Mouse (Mus musculus) MEL (cell line): ENCODE data around the gene Dpy19l1. TPM values are rescaled to one million over a fixed set of nuclear protein-coding genes. Genes with fewer than 3 reads are reported as not detected.

Experiments used
- DNase-seq: peaks from one replicate; pipeline ENCODE4 v3.0.0; 2011; ENCODE audit warnings: low read depth, low spot score
- H3K27ac ChIP-seq: 2 replicates; pipeline ENCODE4 v1.5.1; 2012; ENCODE audit warnings: low read depth, mild to moderate bottlenecking, control low read depth, low read length, moderate library complexity; ENCODE audit not compliant: control insufficient read depth
- H3K27me3 ChIP-seq, 2 experiments: fragments of 150-350 bp in 1 of 2; sonication (generic) in 1 of 2; 2 replicates each; pipeline ENCODE4 v1.6.1; 2012; ENCODE audit warnings: low read length in 2 of 2, mild to moderate bottlenecking in 2 of 2, improper control_type of control experiment in 1 of 2, moderate library complexity in 1 of 2; ENCODE audit not compliant: insufficient read depth in 2 of 2, control insufficient read depth in 1 of 2
- H3K36me3 ChIP-seq, 2 experiments: 2 replicates each; pipeline ENCODE4 v1.6.1; 2012 to 2014; ENCODE audit warnings: low read length in 2 of 2, improper control_type of control experiment in 1 of 2, inconsistent platforms in 1 of 2, mild to moderate bottlenecking in 1 of 2; ENCODE audit not compliant: insufficient read depth in 2 of 2, control insufficient read depth in 1 of 2
- H3K4me1 ChIP-seq, 2 experiments: fragments of 150-350 bp in 1 of 2; sonication (generic) in 1 of 2; 2 replicates each; pipeline ENCODE4 v1.6.1; 2012; ENCODE audit warnings: low read length in 2 of 2, improper control_type of control experiment in 1 of 2, mild to moderate bottlenecking in 1 of 2; ENCODE audit not compliant: insufficient read depth in 2 of 2, control insufficient read depth in 1 of 2
- H3K4me3 ChIP-seq, 2 experiments: fragments of 150-350 bp in 1 of 2; sonication (generic) in 1 of 2; 2 replicates each; pipeline ENCODE4 v1.5.1; 2012; ENCODE audit warnings: low read depth in 2 of 2, low read length in 2 of 2, mild to moderate bottlenecking in 2 of 2, moderate library complexity in 2 of 2, control low read depth in 1 of 2, improper control_type of control experiment in 1 of 2; ENCODE audit not compliant: control insufficient read depth in 1 of 2, insufficient read depth in 1 of 2
- H3K79me2 ChIP-seq: 2 replicates; pipeline ENCODE4 v1.6.1; 2012; ENCODE audit warnings: mild to moderate bottlenecking, low read length, moderate library complexity; ENCODE audit not compliant: control insufficient read depth, poor library complexity, insufficient read depth
- H3K9ac ChIP-seq: 2 replicates; pipeline ENCODE4 v1.6.1; 2012; ENCODE audit warnings: low read depth, mild to moderate bottlenecking, control low read depth, low read length, moderate library complexity; ENCODE audit not compliant: control insufficient read depth, poor library complexity, severe bottlenecking
- H3K9me3 ChIP-seq: fragments of 150-350 bp; sonication (generic); replicated peaks from 2 replicates; pipeline ENCODE4 v1.6.1; 2012; ENCODE audit warnings: mild to moderate bottlenecking, low read length, improper control_type of control experiment, moderate library complexity; ENCODE audit not compliant: insufficient read depth
- CHD1 ChIP-seq: IDR thresholded peaks from 2 replicates; pipeline ENCODE4 v1.6.1; 2012; ENCODE audit warnings: low read depth, mild to moderate bottlenecking, inconsistent platforms, low read length, improper control_type of control experiment
- CHD2 ChIP-seq: IDR thresholded peaks from 2 replicates; pipeline ENCODE4 v1.6.1; 2011; ENCODE audit warnings: low read length, improper control_type of control experiment
- CTCF ChIP-seq, 3 experiments: IDR thresholded peaks in 2 of 3; conservative IDR thresholded peaks in 1 of 3; 2 replicates each; pipeline ENCODE4 v1.5.1; 2011 to 2012; ENCODE audit warnings: low read length in 3 of 3, low read depth in 2 of 3, mild to moderate bottlenecking in 2 of 3, improper control_type of control experiment in 1 of 3, inconsistent platforms in 1 of 3, mixed read lengths in 1 of 3, moderate library complexity in 1 of 3; ENCODE audit not compliant: control insufficient read depth in 1 of 3, insufficient read depth in 1 of 3, poor library complexity in 1 of 3, severe bottlenecking in 1 of 3
- ELF1 ChIP-seq: IDR thresholded peaks from 2 replicates; pipeline ENCODE4 v1.6.1; 2014; ENCODE audit warnings: low read depth, mild to moderate bottlenecking, inconsistent platforms, low read length, improper control_type of control experiment, moderate library complexity
- ETS1 ChIP-seq: IDR thresholded peaks from 2 replicates; pipeline ENCODE4 v1.6.1; 2012; ENCODE audit warnings: low read depth, mild to moderate bottlenecking, inconsistent platforms, low read length, improper control_type of control experiment, moderate library complexity
- GATA1 ChIP-seq: IDR thresholded peaks from 2 replicates; pipeline ENCODE4 v1.6.1; 2011; ENCODE audit warnings: low read depth, low read length, improper control_type of control experiment
- JUND ChIP-seq: IDR thresholded peaks from 2 replicates; pipeline ENCODE4 v1.6.1; 2011; ENCODE audit warnings: low read depth, mild to moderate bottlenecking, improper control_type of control experiment, low read length
- KAT2A ChIP-seq: conservative IDR thresholded peaks from 2 replicates; pipeline ENCODE4 v1.6.1; 2012; ENCODE audit warnings: low read depth, low read length, improper control_type of control experiment, inconsistent platforms
- MAZ ChIP-seq: IDR thresholded peaks from 2 replicates; pipeline ENCODE4 v1.6.1; 2012; ENCODE audit warnings: low read depth, mild to moderate bottlenecking, inconsistent platforms, low read length, improper control_type of control experiment
- MEF2A ChIP-seq: IDR thresholded peaks from 2 replicates; pipeline ENCODE4 v1.6.1; 2014; ENCODE audit warnings: low read depth, mild to moderate bottlenecking, inconsistent platforms, low read length, improper control_type of control experiment; ENCODE audit not compliant: poor library complexity, insufficient replicate concordance, severe bottlenecking; ENCODE audit errors: extremely low read depth
- MXI1 ChIP-seq: IDR thresholded peaks from 2 replicates; pipeline ENCODE4 v1.6.1; 2011; ENCODE audit warnings: mild to moderate bottlenecking, low read depth, low read length, improper control_type of control experiment
- MYB ChIP-seq: IDR thresholded peaks from 2 replicates; pipeline ENCODE4 v1.6.1; 2011; ENCODE audit warnings: mild to moderate bottlenecking, low read depth, low read length, improper control_type of control experiment
- MYC ChIP-seq: IDR thresholded peaks from 2 replicates; pipeline ENCODE4 v1.6.1; 2011; ENCODE audit warnings: low read depth, mild to moderate bottlenecking, low read length, improper control_type of control experiment, moderate library complexity
- NRF1 ChIP-seq: IDR thresholded peaks from 2 replicates; pipeline ENCODE4 v1.6.1; 2014; ENCODE audit warnings: low read depth, mild to moderate bottlenecking, inconsistent platforms, low read length, improper control_type of control experiment, moderate library complexity; ENCODE audit not compliant: poor library complexity, insufficient read depth, severe bottlenecking
- POLR2A ChIP-seq, 2 experiments: IDR thresholded peaks; 2 replicates each; pipeline ENCODE4 v1.6.1; 2011 to 2012; ENCODE audit warnings: low read length in 2 of 2, mild to moderate bottlenecking in 2 of 2, control low read depth in 1 of 2, improper control_type of control experiment in 1 of 2, low read depth in 1 of 2, moderate library complexity in 1 of 2; ENCODE audit not compliant: control insufficient read depth in 1 of 2, insufficient read depth in 1 of 2, poor library complexity in 1 of 2
- POLR2AphosphoS5 ChIP-seq: IDR thresholded peaks from 2 replicates; pipeline ENCODE4 v1.6.1; 2012; ENCODE audit warnings: low read depth, borderline replicate concordance, mild to moderate bottlenecking, inconsistent platforms, low read length, moderate library complexity, mixed read lengths
- RCOR1 ChIP-seq: IDR thresholded peaks from 2 replicates; pipeline ENCODE4 v1.6.1; 2012; ENCODE audit warnings: low read depth, mild to moderate bottlenecking, inconsistent platforms, low read length, improper control_type of control experiment
- SMC3 ChIP-seq: IDR thresholded peaks from 2 replicates; pipeline ENCODE4 v1.6.1; 2011; ENCODE audit warnings: low read depth, low read length, improper control_type of control experiment
- TAL1 ChIP-seq: IDR thresholded peaks from 2 replicates; pipeline ENCODE4 v1.6.1; 2012; ENCODE audit warnings: mild to moderate bottlenecking, inconsistent platforms, low read length, moderate library complexity, mixed read lengths
- TCF12 ChIP-seq: IDR thresholded peaks from 2 replicates; pipeline ENCODE4 v1.6.1; 2014; ENCODE audit warnings: low read depth, mild to moderate bottlenecking, inconsistent platforms, low read length, improper control_type of control experiment, moderate library complexity
- UBTF ChIP-seq: IDR thresholded peaks from 2 replicates; pipeline ENCODE4 v1.6.1; 2012; ENCODE audit warnings: low read depth, mild to moderate bottlenecking, inconsistent platforms, low read length, improper control_type of control experiment, moderate library complexity, borderline replicate concordance; ENCODE audit not compliant: insufficient read depth
- USF1 ChIP-seq: IDR thresholded peaks from 2 replicates; pipeline ENCODE4 v1.6.1; 2014; ENCODE audit warnings: low read depth, mild to moderate bottlenecking, inconsistent platforms, low read length, improper control_type of control experiment, moderate library complexity
- USF2 ChIP-seq, 2 experiments: IDR thresholded peaks; 2 replicates each; pipeline ENCODE4 v1.6.1; 2011 to 2012; ENCODE audit warnings: improper control_type of control experiment in 2 of 2, low read length in 2 of 2, borderline replicate concordance in 1 of 2, inconsistent platforms in 1 of 2, low read depth in 1 of 2, mild to moderate bottlenecking in 1 of 2; ENCODE audit not compliant: insufficient read depth in 1 of 2
- ZMIZ1 ChIP-seq: IDR thresholded peaks from 2 replicates; pipeline ENCODE4 v1.6.1; 2012; ENCODE audit warnings: low read depth, mild to moderate bottlenecking, inconsistent platforms, low read length, improper control_type of control experiment, moderate library complexity
- ZNF384 ChIP-seq: IDR thresholded peaks from 2 replicates; pipeline ENCODE4 v1.6.1; 2012; ENCODE audit warnings: low read depth, mild to moderate bottlenecking, inconsistent platforms, low read length, improper control_type of control experiment
- polyA plus RNA-seq, 2 experiments: library from polyadenylated mRNA; stranded (reverse) in 1 of 2; unstranded in 1 of 2; fragments of >175 nt in 1 of 2; fragments of >200 nt in 1 of 2; gene quantifications; 2 replicates each; pipeline versions ENCODE4 v1.2.1 to v1.2.4; 2012; ENCODE audit warnings: low replicate concordance in 2 of 2, low read depth in 1 of 2; ENCODE audit not compliant: insufficient read length in 2 of 2, insufficient read depth in 1 of 2, missing spikeins in 1 of 2
- total RNA-seq: library from RNA; depleted of rRNA; stranded (reverse); fragments of 300-350 nt; gene quantifications from 2 replicates; pipeline ENCODE4 v1.2.3, GENCODE M21; 2012

Gene Dpy19l1
- total and polyA plus RNA-seq, 3 experiments, result 26.9 to 71.6 (median 35.3) TPM

DNA sequence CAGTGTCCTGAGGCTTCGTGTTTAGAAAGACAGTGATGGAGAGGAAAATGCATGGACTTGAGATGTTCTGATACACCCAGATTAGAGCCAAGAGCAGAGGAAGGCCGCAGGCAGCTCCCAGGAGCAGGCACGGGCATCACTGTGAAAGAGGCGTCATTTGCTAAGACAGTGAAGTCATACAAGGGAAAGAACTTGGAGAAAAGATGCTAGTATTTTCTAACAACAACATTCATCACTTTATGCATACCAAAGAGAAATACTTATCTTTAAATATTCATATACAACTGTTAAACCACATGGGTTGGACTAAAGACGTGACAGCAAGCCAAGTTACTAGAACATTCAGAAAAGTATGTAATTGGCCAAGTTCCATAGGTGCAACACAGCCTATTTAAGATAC lies 35.8 kb downstream of the Dpy19l1 start:
- peaks cover 4 to 11% of the 10 kb centered on the region in 2 experiments for H3K36me3 ChIP-seq
- TF ChIP-seq CHD2 (no peak), MEF2A (no peak), SMC3 (no peak), POLR2A (IDR thresholded peaks at IDR 0.05; ENCODE audit: control insufficient read depth in 1 of 2, insufficient read depth in 1 of 2, low read depth in 1 of 2, low read length in 2 of 2, poor library complexity in 1 of 2) (no peak), CHD1 (no peak), ZMIZ1 (no peak), USF1 (no peak), RCOR1 (no peak), JUND (no peak), ETS1 (no peak), GATA1 (no peak), NRF1 (no peak), MXI1 (no peak)
- no peak for DNase-seq
- no peaks in the 10 kb centered on the region for H3K9me3 ChIP-seq
- peaks cover 1% of the 10 kb centered on the region; the same call in 1 of the 2 replicates for H3K79me2 ChIP-seq
- H3K4me1 ChIP-seq, result peaks cover 0 to 5% of the 10 kb centered on the region in 2 experiments; a peak in 2 of 4 replicates
- no peak overlapping the region for H3K9ac ChIP-seq
- no peak overlapping the region for H3K27ac ChIP-seq
- H3K4me3 ChIP-seq, result no peak overlapping the region
- H3K27me3 ChIP-seq, result no peaks in the 10 kb centered on the region

DNA sequence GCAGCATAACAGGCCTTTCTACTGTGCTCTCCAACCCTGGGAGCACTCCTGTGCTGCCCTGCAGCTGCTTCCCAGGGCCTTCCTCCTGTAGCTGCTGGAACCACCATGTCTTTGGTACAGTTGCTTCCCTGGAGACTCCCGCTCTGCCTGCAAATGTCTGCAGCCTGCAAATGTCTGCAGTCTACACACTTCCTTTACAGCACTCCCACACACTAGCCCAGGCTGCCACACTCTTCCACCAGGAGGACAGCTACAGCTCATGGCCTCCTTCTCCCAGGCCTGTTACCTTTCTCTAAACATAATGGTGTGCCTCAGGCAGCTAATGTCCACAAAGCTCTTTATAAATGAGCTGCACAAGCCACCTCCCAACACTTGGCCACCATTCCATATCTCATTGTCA lies 36.3 kb downstream of the Dpy19l1 start:
- H3K9me3 ChIP-seq, result no peaks in the 10 kb centered on the region
- no peaks in the 10 kb centered on the region for H3K27me3 ChIP-seq
- H3K4me1 ChIP-seq, result no peaks in the 10 kb centered on the region; a peak in 2 of 4 replicates
- no peak for DNase-seq
- H3K9ac ChIP-seq, result no peak overlapping the region
- TF ChIP-seq KAT2A, result no peak
- peaks cover 0 to 11% of the 10 kb centered on the region in 2 experiments; a peak in 3 of 4 replicates for H3K36me3 ChIP-seq
- H3K79me2 ChIP-seq, result no peaks in the 10 kb centered on the region
- no peak overlapping the region for H3K4me3 ChIP-seq
- H3K27ac ChIP-seq, result no peak overlapping the region

DNA sequence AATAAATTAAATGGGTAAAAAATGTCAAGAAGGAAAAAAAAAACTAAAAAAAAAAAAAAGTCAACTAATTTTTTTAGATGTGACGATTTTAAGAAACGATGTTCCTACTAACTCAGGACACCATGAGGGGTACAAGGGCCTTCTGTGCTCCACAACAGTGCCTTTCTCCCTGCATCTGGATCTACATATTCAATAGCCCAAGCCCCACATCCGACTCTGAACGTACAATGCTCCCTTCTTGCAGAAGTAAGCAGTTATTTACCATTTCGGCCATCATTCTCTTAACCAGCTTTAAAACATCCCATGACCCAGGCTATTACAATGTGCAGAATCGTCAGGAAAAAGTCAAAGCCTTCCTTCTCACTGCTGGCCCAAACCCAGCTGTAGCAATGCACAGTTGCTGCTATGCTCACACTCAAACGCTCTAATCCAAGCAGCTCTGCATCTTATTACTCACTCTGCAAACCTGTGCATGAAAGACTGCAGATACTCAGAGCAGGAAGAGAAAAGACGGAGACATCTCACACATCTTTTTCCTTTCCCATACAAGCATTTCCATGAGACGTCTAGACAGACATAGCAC lies 41.5 kb downstream of the Dpy19l1 start:
- no peak overlapping the region for H3K4me3 ChIP-seq
- DNase-seq, result no peak
- H3K9ac ChIP-seq, result no peak overlapping the region
- no peak overlapping the region for H3K27ac ChIP-seq
- no peaks in the 10 kb centered on the region for H3K27me3 ChIP-seq
- no peaks in the 10 kb centered on the region for H3K79me2 ChIP-seq
- peaks cover 0 to 4% of the 10 kb centered on the region in 2 experiments; a peak in 2 of 4 replicates for H3K36me3 ChIP-seq
- no peaks in the 10 kb centered on the region for H3K4me1 ChIP-seq
- no peaks in the 10 kb centered on the region for H3K9me3 ChIP-seq
- no peak for TF ChIP-seq MAZ
- no peak for TF ChIP-seq POLR2AphosphoS5
- no peak for TF ChIP-seq USF2 (IDR thresholded peaks at IDR 0.05; ENCODE audit: borderline replicate concordance in 1 of 2, insufficient read depth in 1 of 2, low read depth in 1 of 2, low read length in 2 of 2)
- no peak for TF ChIP-seq ZNF384
- TF ChIP-seq ELF1, result no peak
- no peak for TF ChIP-seq CHD1
- no peak for TF ChIP-seq MYC
- TF ChIP-seq GATA1, result no peak
- TF ChIP-seq UBTF, result no peak
- no peak for TF ChIP-seq NRF1
- no peak for TF ChIP-seq ZMIZ1
- no peak for TF ChIP-seq MYB
- no peak for TF ChIP-seq TCF12
- TF ChIP-seq USF1, result no peak
- no peak for TF ChIP-seq KAT2A
- TF ChIP-seq TAL1, result no peak
- no peak for TF ChIP-seq CTCF (IDR thresholded peaks at IDR 0.05 in 2 of 3, conservative IDR thresholded peaks at IDR 0.05 in 1 of 3; ENCODE audit: control insufficient read depth in 1 of 3, insufficient read depth in 1 of 3, low read depth in 2 of 3, low read length in 3 of 3, poor library complexity in 1 of 3, severe bottlenecking in 1 of 3)
